Mouse (Mus musculus): ENCODE measurements around the gene Dna2.

GRCm38 (mm10) chr10:62897437-62897836 is 49.4 kb upstream of the Dna2 start:
- TF ChIP-seq CTCF (conservative IDR thresholded peaks at IDR 0.05; ENCODE audit: insufficient read depth, insufficient read length, low read depth, low read length) = no peak
- no peak for TF ChIP-seq POLR2A (IDR thresholded peaks at IDR 0.05; ENCODE audit: low read depth, low read length)
